Mouse (Mus musculus) thymus, postnatal 14 days (tissue): ENCODE data around the gene Ntm.

Source experiments
- DNase-seq: peaks from one replicate; pipeline ENCODE4 v3.0.0; 2021

The Ntm gene

GRCm38 (mm10) chr9:29962978-29963377, at the start of gene Ntm:
TSS of gene Ntm (minus strand) at chr9:29963141.
- no peak for DNase-seq

- no peak for DNase-seq
Observed at GRCm38 (mm10) chr9:30005701-30006100, 42.8 kb upstream of the Ntm start.

GRCm38 (mm10) chr9:30003612-30004011, 40.7 kb upstream of the Ntm start:
- no peak for DNase-seq

DNA sequence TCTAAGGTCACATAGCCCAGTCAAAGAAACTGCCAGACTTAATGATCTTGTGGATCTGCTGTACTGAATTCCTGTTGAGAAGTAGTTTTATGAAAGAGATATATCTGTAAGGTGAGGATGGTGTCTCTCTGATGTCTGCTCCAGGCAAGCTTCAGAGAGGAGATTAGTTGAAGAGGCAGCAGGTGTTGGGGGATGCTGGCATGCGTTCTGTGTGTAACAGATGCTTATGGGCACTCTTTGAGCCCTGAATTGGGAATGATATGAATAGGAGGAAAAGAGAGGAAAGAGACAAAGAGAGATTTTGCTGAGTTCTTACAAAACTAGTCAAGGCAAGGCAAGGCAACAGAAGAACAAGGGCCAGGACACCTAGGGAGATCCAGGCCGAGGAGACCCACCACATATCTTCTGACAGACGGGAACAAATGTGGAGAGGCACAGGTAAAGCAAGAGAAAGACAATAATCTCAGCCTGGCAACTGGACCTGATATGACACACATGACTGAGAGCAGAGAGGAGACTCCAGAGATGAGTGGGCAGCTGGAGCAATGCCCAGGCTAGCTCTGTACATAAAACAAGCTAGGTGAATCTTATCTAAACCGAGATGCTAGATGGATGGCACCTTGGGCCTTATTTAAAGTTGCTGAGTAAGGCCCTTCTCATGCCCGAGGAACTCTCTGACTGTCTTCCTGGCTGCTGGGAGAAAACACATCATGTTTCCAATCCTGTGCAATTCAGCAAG, 18.4 kb upstream of the Ntm start:
- DNase-seq = no peak

DNA sequence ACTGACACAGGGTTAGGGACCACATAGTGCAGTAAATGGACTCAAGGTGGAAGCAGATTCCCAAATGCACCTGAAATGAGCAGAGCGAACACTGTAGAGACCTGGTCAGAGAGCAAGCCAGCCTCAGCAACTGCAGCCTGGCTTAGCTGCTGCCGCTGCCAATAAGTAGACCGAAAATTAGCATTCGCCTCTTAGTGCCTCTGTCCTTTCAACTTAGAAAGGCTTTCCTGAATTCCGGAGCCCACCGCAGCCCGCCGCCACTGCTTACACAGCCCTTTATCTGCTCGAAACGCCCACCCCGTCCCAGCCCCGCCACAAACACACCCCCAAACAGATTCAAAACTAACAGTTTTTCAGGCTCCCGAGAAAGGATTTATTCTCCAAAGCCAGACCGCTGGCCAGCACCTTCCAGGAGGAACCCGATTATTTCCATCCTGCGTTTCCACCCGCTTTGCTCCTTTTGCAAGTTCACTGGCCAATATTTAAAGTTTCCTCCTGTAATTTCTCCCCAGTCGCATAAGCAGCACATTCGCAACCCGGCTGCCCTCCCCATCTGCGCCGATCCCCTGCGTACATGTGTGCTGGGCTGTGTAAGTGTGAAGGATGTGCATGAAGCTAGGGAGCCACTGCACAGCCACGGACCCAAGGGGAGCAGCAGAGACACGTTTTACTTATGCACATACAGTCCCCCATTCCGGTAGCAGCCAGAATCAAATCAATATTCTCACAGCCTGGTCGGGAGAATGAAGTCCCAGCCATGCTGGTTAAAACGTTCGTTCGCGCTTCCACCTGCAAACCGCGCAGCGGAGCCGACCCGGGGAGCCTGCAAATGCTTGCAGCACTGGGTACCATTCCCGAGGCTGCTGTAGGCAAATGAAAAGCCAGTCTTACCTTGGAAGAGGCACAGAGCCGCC, 730 bp downstream of the Ntm start:
- DNase-seq = no peak

DNA sequence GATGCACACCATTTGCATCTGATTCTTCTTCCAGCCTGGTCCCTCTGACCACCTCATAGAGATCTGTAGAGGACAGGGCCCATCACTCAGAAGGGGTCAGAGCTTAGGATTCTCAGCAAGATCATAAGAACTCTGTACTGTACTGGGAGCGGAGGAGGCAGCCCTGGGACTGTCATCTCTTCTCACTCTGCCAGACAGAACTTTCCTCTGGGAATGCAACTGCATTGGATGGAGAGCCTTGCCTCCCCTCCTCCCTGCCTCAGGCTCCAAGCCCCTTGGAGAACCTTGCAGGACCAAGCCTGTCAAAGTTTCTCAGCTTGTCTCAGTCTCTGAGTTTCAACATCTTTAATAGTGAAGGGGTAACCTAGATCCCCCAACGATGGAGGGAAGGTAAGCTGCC, 1.4 kb downstream of the Ntm start:
- no peak for DNase-seq

DNA sequence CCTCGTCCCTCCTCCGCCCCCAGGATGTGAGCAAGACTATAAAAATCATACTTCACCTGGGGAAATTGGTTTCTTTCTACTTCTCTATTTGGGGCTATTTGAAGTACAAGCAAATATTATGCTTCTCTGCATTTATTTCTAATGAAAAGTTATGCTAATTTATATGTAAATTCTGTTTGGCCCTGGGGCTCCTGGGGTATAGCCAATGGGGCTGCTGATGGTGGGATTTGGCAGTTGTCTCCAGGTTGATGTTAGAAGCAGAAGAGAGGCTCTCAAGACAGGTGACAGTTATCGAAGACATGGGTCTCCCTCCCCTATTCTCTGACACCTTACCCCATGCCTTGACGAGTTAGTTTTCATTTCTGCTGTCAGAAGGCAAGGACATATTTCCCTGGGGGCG, 2.2 kb downstream of the Ntm start:
- no peak for DNase-seq

DNA sequence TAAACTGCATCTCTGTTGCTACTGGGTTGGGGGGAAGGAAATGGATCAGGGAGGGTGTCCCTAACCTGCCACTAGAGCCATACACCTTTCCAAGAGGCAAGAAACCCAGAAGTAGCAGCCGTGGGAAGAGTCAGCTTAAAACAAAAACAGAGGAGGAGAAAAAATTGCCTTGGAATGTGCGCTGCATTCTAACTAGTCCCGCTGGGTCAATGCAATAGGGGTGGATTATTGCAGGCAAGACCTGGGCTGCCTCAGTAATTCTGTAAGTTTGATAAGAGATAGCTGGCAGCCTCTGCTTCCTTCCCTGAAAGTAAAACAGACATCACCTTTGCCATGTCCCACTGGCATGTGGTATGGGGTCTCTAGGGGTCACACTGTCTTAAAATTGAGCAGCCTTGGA, 2.7 kb downstream of the Ntm start:
- DNase-seq = no peak

GRCm38 (mm10) chr9:29956936-29957335, 6.0 kb downstream of the Ntm start:
- no peak for DNase-seq

DNA sequence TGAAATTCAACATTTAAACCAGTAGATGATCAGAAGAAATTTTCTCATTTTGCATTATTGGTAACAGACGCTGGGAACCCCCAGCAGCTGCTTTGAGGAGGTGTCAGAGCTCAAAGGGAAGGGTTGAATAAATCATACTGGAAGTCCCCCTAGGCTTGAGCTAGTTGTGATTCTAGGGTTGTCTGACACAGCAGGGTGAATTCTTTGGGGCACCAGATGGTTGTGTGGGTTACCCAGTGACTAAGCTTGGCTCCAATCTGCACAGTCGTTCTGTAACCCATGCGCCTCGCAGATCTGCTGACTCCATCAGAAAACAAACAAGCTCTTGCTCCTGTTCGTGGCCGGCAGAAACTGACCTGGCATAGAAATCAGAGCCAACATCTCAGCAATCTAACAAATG, 8.9 kb downstream of the Ntm start:
- DNase-seq = no peak

DNA sequence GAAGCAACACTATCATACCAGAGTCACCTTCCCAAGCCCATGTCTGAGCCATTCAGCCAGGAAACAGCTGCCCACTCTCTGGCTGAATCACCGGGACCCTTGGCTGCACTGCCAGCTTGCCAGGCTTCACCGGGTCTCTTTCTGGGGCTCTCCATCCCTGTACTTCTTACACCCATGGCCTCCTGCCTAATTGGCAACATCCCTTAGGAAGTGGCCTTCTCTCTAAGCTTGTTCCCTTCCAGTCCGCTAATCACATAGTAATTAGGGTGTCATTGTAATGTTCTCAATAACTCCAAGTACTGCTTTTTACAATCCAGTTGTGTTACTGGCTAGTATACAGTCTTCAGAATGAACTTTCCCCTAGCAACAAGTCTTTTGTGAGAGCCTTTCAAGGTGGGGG, 13.9 kb downstream of the Ntm start:
- no peak for DNase-seq

- no peak for DNase-seq
Observed at GRCm38 (mm10) chr9:29943209-29944070, 19.5 kb downstream of the Ntm start.

DNA sequence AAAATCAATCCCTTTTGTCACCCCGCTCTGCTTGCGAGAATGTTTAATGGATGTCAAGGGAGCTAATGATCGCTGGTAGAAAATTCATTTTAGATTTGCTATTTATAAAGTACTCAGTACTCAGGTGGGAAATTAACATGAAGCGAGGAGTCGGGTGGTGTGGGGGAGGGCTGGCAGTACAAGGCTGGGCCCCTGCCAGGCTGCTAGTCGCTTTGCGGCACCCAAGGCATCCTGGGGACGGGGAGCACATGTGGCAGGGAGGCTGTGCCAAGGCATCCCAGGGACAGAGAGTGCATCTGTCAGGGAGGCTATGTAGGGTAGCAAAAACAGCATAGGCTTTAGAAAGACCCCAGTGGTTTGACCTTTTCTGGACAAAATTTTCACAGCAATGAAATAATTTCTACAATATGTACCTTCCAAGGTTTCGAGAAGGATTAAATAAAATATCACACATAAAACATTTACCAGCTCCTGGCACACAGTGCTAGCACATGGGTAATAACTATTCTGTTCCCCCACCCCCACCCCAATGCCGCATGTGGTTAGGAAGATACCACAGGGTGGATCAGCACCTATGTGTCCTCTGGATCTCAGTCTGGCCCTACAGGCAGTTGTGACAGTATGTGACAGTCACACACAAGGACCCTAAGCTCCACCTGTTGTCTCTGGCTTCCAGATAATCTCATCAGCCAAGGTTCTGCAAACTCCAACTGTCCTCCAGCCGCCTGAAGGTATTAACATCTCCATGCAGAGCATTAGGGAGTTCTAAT, 20.6 kb downstream of the Ntm start:
- DNase-seq = no peak

DNA sequence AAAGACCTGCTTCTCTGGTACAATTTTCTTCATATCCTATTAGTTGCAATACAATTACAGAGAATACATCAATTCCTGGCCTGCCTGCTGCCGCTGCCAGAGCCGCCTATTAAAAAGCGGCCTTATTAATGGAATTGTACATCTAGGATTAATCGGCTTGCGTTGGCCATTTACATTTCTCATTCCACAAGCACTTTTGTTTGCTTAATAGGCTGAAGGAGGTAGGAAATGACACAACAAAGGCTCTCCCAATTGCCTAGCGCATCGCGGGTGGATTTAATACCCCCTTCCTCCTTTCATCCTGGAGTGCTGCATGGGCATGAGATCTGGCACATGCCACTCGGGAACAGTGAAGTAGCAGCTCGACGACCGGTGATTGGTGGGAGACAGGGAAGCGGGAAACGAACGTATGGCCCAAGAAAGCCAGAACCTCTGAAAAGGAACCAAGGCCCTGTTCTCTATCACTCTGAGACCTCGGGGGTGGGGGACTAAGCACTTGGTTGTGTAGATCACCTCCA, 23.4 kb downstream of the Ntm start:
- no peak for DNase-seq

DNA sequence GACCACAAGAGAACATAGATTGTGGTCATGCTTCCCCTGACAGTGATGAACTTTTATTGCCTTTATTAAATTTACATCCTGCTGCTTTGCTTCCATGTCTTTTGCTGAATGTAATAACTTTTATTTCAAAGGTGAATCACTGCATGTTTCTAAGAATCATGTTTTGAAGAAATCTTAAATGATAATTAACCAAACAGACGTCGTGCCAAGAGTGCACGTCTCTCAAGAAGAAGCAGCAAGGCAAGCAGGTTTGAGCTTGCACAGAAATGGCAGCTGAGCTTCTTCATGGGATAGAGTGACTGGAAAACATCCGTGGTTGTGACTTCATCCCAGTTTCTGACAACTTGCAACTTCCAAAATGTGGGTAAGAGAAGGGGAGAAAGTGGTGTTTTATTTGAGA, 34.1 kb downstream of the Ntm start:
- no peak for DNase-seq

DNA sequence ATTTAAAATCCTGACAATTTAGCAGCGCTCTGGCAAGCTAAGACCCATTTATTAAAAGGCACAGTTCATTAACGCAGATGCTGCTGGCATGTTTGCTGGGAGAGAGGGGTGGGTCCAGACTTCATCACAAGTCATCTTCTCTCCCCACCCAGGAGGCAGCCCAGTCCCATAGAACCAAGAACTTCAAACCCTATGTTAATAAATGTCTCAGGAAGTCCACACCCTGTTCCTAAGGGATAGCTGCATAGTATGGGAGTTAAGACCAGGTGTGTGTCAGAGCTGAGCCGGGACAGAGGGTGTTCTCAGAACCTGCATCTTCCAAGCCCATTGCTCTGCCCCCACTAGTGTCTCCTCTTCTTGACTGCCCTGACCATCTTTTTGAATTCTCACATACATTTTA, 37.6 kb downstream of the Ntm start:
- no peak for DNase-seq

DNA sequence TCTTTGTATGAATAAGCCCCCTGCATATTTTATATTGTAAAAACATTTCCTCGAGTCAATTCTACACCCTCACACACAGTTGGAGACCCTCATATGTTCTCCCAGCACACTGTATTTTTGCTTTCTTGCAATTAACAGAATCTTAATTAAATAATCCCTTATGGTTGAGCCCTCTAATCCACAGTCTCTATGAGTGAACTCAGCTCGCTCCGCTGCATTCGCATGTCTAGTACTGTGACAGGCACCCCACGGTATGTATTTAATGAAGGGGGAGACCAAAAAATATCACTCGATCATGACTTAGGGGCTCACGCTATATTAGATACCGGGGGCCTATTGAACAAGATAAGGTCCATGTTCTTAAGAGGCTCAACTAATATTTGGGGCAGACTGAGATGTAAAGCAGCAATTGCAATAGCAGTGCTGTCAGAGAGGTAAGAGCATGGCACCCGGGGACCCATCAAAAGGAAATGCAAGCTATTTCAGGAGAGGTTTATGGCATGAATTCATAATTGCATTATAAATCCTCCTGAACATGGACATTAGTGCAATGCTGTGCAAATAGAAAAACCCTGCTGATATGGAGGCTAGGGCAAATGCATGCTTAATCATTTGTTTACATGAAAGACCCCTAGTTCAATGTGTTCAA, 64.4 kb downstream of the Ntm start:
- no peak for DNase-seq

DNA sequence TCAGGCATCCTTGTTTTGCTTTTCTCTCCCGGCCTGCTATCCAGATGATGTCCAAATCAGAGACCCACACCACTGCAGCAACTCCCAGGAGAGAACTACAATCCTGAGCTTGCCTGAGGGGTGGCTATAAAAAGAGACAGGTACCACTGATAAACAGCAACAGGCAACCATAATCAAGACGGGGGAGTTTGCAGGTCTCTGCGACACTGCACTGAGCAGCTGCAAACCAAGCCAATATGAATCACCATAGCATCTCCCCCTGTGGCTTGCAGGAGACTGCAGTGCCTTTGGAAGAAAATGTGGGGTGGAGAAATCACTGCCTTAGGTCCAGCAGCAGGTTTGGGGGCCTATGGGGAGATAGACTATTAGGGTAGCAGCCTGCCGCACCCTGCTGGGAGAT, 65.5 kb downstream of the Ntm start:
- DNase-seq = no peak

GRCm38 (mm10) chr9:29892792-29893191, 70.1 kb downstream of the Ntm start:
- DNase-seq = no peak

GRCm38 (mm10) chr9:29888712-29889111, 74.2 kb downstream of the Ntm start:
- DNase-seq = no peak

- no peak for DNase-seq
Observed at GRCm38 (mm10) chr9:29887924-29888323, 75.0 kb downstream of the Ntm start.

DNA sequence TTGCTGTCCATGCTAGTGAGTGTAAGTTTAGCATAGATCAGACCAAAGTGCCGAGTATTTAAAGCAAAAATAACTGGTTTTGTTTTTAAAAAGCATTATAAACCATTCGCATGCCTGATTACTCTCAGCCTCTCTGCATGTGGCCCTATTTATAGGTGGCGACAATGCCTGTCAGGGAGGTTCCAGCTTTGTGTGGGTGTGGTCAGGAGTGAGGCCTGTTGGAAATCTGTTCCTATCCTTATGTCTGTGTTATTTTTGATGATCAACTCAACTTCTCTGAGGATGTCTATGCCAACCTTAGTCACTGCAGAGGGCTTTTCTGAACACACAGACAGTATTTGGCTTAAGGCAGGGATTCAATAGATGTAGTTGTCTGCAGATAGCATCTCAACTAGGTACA, 78.9 kb downstream of the Ntm start:
- no peak for DNase-seq
